Mouse (Mus musculus): ENCODE measurements around the gene Traf1. TPM values are rescaled to one million over a fixed set of nuclear protein-coding genes. Genes with fewer than 3 reads are reported as not detected.

Traf1 gene
- polyA plus RNA-seq, 1 experiment = 6.5 TPM

DNA sequence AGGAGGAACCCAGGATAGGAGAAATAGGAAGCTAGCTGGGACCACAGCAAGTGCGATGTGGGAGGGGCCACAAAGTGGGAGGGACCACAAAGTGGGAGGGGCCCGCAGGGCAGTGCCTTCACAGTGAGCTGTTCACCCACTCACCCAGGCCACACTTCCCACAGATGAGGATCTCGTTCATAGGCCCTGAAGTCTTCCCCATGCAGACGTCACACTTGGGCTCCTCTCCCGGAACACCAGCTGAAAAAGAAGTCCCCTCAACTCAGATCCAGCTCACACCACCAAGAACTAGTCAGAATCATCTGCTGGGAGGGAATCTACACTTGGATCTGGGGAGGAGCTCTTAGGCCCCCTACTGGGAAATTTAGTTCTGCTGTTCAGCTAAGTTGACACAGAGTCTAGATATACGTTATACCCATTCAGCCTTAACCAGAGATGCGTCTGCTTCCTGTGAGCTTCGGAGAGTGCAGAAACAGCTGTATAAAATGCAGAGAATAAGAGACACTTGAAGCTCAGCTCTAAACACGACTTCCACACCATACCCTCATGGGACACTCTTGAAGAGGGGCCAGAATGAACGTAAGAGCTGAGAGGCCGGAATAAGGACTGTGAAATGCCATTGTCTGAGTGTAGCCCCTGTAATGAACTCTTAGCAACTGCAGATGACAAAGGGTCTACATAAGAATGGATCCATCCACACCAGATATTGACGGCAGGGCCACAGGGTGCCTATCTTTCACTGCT is 54.5 kb downstream of the Traf1 start:
- no peak for TF ChIP-seq POLR2A (IDR thresholded peaks at IDR 0.05; ENCODE audit: control insufficient read depth, low read depth, low read length)
- TF ChIP-seq CTCF (IDR thresholded peaks at IDR 0.05; ENCODE audit: control insufficient read depth, insufficient read depth, insufficient replicate concordance, low read depth, low read length) = no peak
- H3K36me3 ChIP-seq (ENCODE audit: control insufficient read depth, insufficient read depth, low read length) = no peaks in the 10 kb centered on the region
- H3K27me3 ChIP-seq (ENCODE audit: control insufficient read depth, insufficient read depth, low read length) = no peaks in the 10 kb centered on the region
- H3K27ac ChIP-seq (ENCODE audit: control insufficient read depth, insufficient read depth, low read depth, low read length) = no peak overlapping the region
- no peak overlapping the region for H3K4me3 ChIP-seq (ENCODE audit: control insufficient read depth, low read depth, low read length)
- peaks cover 19% of the 10 kb centered on the region for H3K4me1 ChIP-seq (ENCODE audit: control insufficient read depth, insufficient read depth, low read length)

DNA sequence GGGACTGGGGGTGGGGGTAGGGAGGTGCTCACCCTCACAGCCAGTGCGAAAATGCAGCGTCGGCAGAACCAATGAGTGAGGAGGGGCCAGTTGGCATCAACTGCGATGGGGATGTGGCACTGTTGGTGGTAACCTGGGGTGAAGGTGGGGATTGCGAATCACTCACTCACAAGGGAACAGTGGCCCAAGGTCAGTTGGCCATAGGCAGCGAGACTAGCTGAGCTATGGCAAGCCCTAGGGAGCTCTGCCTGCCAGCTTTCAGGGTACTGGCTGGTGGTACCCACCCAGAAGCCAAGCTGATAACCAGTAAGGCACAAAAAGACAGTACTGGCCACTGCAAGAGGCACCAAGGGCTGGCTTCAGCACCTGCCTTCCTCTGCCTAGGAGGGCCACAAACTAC is 55.1 kb downstream of the Traf1 start:
- Histone ChIP-seq H3K4me3 (ENCODE audit: control insufficient read depth, low read depth, low read length) (no peak overlapping the region), H3K36me3 (ENCODE audit: control insufficient read depth, insufficient read depth, low read length) (no peaks in the 10 kb centered on the region), H3K27ac (ENCODE audit: control insufficient read depth, insufficient read depth, low read depth, low read length) (no peak overlapping the region), H3K4me1 (ENCODE audit: control insufficient read depth, insufficient read depth, low read length) (peaks cover 19% of the 10 kb centered on the region), H3K27me3 (ENCODE audit: control insufficient read depth, insufficient read depth, low read length) (no peaks in the 10 kb centered on the region)
- no peak for TF ChIP-seq POLR2A (IDR thresholded peaks at IDR 0.05; ENCODE audit: control insufficient read depth, low read depth, low read length)
- no peak for TF ChIP-seq CTCF (IDR thresholded peaks at IDR 0.05; ENCODE audit: control insufficient read depth, insufficient read depth, insufficient replicate concordance, low read depth, low read length)

DNA sequence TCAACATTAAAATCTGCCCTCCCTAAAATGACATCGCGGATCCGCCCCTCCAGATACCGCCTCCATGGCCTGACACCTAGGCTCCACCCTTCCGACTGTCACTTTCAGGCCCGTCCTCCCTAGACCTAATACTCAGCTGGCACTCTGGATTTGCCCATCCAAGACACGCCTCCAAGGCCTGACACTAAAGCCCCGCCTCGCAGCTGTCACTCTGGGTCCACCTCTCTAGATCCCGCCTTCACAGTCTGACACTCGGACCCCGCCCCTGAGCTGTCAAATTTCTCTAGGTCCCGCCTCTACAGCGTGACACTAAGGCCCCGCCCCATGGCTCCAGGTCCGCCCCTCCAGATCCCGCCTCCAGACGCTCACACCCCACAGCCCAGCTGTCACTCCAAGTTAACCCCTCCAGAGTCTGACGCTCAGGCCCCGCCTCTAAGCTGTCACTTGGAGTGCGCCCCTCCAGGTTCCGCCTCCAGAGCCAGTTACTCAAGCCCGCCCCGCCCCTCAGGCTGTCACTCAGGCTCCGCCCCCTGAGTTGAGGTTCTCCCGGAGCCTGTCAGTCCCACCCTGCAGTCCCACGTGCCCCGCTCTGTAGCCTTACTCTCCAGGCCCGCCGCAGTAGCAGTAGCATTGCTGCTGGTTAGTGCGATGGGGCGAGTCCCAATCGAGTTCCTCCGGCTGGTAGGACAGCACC is 56.6 kb downstream of the Traf1 start:
- Histone ChIP-seq H3K36me3 (ENCODE audit: control insufficient read depth, insufficient read depth, low read length) (no peaks in the 10 kb centered on the region), H3K4me1 (ENCODE audit: control insufficient read depth, insufficient read depth, low read length) (peaks cover 19% of the 10 kb centered on the region), H3K27ac (ENCODE audit: control insufficient read depth, insufficient read depth, low read depth, low read length) (no peak overlapping the region), H3K4me3 (ENCODE audit: control insufficient read depth, low read depth, low read length) (peak overlapping the region; percentile 82), H3K27me3 (ENCODE audit: control insufficient read depth, insufficient read depth, low read length) (no peaks in the 10 kb centered on the region)
- peak; percentile 52; the same call in 1 of the 2 replicates for TF ChIP-seq POLR2A (IDR thresholded peaks at IDR 0.05; ENCODE audit: control insufficient read depth, low read depth, low read length)
- TF ChIP-seq CTCF (IDR thresholded peaks at IDR 0.05; ENCODE audit: control insufficient read depth, insufficient read depth, insufficient replicate concordance, low read depth, low read length) = no peak

DNA sequence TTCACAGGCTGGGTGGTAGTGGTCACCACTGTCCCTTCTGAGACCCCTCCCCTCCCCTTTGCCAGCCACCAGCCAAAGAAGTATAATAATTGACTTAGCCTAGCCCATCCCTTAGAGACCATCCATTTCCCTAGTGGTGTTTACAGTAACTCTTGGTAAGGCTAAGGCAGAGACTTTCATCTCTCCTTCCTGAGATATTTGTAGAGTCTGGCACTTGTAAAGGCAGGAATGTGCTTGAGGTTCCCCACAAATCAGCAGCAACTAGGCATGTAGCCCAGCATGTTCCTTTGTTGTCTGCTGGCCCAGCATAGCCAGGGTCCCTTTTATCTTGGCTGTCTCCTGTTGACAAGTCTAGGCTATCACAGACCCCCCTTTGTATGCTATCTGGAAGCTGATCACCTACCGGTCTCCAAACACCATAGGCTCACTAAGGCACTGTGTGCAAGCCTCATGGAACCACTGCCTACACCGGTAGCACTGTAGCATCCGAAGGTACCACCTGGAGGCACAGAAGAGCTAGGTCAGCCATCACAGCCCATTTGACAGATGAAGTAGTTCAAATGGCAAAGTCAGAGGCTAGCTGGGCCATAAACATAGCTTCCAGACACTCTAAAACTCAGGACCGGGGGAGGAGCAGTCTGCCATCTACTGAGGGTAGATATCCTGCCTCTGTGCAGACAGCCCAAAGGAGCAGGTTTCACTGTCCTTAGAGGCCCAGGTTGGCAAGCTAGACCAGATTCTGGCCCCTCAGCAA is 57.7 kb downstream of the Traf1 start:
- Histone ChIP-seq H3K27ac (ENCODE audit: control insufficient read depth, insufficient read depth, low read depth, low read length) (no peak overlapping the region), H3K27me3 (ENCODE audit: control insufficient read depth, insufficient read depth, low read length) (no peaks in the 10 kb centered on the region), H3K4me3 (ENCODE audit: control insufficient read depth, low read depth, low read length) (no peak overlapping the region), H3K4me1 (ENCODE audit: control insufficient read depth, insufficient read depth, low read length) (peaks cover 19% of the 10 kb centered on the region), H3K36me3 (ENCODE audit: control insufficient read depth, insufficient read depth, low read length) (no peaks in the 10 kb centered on the region)
- TF ChIP-seq CTCF (IDR thresholded peaks at IDR 0.05; ENCODE audit: control insufficient read depth, insufficient read depth, insufficient replicate concordance, low read depth, low read length) (no peak), POLR2A (IDR thresholded peaks at IDR 0.05; ENCODE audit: control insufficient read depth, low read depth, low read length) (no peak)

DNA sequence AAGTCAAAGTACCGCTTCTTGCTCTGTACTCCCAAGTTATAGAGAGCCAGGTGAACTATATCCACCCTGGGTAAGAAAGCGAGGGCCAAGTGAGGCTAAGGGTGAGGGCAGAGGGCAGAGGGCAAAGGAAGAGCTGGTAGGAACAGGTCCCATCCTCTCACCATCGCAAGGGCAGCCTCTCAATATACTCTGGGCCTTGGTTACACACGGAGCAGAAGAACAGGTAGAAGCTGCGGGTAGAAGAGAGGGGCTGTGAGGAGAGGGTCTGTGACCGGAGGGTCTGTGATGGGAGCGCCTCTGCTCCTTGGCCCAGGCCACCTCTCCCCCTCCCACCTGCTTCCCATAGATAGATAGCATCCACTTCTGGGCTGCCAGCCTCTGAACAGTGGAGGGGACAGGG is 58.4 kb downstream of the Traf1 start:
- Histone ChIP-seq H3K4me3 (ENCODE audit: control insufficient read depth, low read depth, low read length) (no peak overlapping the region), H3K27me3 (ENCODE audit: control insufficient read depth, insufficient read depth, low read length) (no peaks in the 10 kb centered on the region), H3K27ac (ENCODE audit: control insufficient read depth, insufficient read depth, low read depth, low read length) (no peak overlapping the region), H3K36me3 (ENCODE audit: control insufficient read depth, insufficient read depth, low read length) (no peaks in the 10 kb centered on the region), H3K4me1 (ENCODE audit: control insufficient read depth, insufficient read depth, low read length) (peaks cover 19% of the 10 kb centered on the region)
- TF ChIP-seq POLR2A (IDR thresholded peaks at IDR 0.05; ENCODE audit: control insufficient read depth, low read depth, low read length) (no peak), CTCF (IDR thresholded peaks at IDR 0.05; ENCODE audit: control insufficient read depth, insufficient read depth, insufficient replicate concordance, low read depth, low read length) (no peak)

DNA sequence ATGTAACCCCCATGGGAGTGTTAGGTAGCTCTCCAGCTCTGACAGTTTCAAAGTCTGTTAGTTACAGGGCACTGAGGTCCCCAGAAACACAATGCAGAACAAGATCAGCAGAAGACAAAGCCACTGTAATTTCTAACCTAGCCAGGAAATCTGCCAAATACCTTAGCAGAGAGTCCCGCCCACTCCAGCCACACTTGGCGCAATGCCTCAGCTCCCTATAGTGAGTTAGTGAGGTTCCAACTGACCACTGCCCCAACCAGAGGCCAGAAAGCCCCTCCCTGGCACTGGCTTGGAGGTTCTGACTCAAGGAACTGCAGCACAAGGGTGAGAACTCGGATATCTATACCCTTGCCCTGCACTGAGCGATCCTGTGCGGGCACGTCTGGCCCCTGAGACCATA is 58.8 kb downstream of the Traf1 start:
- no peaks in the 10 kb centered on the region for H3K27me3 ChIP-seq (ENCODE audit: control insufficient read depth, insufficient read depth, low read length)
- no peak overlapping the region for H3K4me3 ChIP-seq (ENCODE audit: control insufficient read depth, low read depth, low read length)
- H3K36me3 ChIP-seq (ENCODE audit: control insufficient read depth, insufficient read depth, low read length) = no peaks in the 10 kb centered on the region
- H3K4me1 ChIP-seq (ENCODE audit: control insufficient read depth, insufficient read depth, low read length) = peaks cover 19% of the 10 kb centered on the region
- no peak overlapping the region for H3K27ac ChIP-seq (ENCODE audit: control insufficient read depth, insufficient read depth, low read depth, low read length)
- no peak for TF ChIP-seq POLR2A (IDR thresholded peaks at IDR 0.05; ENCODE audit: control insufficient read depth, low read depth, low read length)
- no peak for TF ChIP-seq CTCF (IDR thresholded peaks at IDR 0.05; ENCODE audit: control insufficient read depth, insufficient read depth, insufficient replicate concordance, low read depth, low read length)

DNA sequence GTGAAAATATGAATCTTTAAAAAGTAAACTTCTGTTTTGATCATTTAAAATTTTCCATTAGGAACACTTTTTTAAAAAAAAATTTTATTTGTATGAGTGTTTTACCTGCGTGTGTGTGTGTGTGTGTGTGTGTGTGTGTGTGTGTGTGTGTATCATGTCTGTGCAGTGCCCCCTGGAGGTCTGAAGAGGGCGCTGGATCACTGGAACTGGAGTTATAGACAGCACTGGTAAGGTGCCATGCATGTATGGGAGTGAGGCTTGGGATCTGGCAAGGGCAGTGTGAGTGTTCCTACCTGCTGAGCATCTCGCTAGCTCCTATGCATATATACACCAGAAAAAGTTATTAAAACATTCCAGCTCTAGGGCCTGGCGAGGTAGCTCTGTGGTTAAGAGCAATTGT is 59.8 kb downstream of the Traf1 start:
- no peak overlapping the region for H3K27ac ChIP-seq (ENCODE audit: control insufficient read depth, insufficient read depth, low read depth, low read length)
- no peak overlapping the region for H3K4me3 ChIP-seq (ENCODE audit: control insufficient read depth, low read depth, low read length)
- no peaks in the 10 kb centered on the region for H3K27me3 ChIP-seq (ENCODE audit: control insufficient read depth, insufficient read depth, low read length)
- H3K4me1 ChIP-seq (ENCODE audit: control insufficient read depth, insufficient read depth, low read length) = peaks cover 17% of the 10 kb centered on the region
- TF ChIP-seq POLR2A (IDR thresholded peaks at IDR 0.05; ENCODE audit: control insufficient read depth, low read depth, low read length) = no peak
- TF ChIP-seq CTCF (IDR thresholded peaks at IDR 0.05; ENCODE audit: control insufficient read depth, insufficient read depth, insufficient replicate concordance, low read depth, low read length) = peak; percentile 16; the same call in 1 of the 2 replicates
- no peaks in the 10 kb centered on the region for H3K36me3 ChIP-seq (ENCODE audit: control insufficient read depth, insufficient read depth, low read length)
